Mouse (Mus musculus): ENCODE data around the gene Cntrl. TPM values are rescaled to one million over a fixed set of nuclear protein-coding genes. Genes with fewer than 3 reads are reported as not detected.

Cntrl gene
- polyA plus RNA-seq (2012; rRNA removed): 8.9 and 11.5 TPM in 2 replicates

DNA sequence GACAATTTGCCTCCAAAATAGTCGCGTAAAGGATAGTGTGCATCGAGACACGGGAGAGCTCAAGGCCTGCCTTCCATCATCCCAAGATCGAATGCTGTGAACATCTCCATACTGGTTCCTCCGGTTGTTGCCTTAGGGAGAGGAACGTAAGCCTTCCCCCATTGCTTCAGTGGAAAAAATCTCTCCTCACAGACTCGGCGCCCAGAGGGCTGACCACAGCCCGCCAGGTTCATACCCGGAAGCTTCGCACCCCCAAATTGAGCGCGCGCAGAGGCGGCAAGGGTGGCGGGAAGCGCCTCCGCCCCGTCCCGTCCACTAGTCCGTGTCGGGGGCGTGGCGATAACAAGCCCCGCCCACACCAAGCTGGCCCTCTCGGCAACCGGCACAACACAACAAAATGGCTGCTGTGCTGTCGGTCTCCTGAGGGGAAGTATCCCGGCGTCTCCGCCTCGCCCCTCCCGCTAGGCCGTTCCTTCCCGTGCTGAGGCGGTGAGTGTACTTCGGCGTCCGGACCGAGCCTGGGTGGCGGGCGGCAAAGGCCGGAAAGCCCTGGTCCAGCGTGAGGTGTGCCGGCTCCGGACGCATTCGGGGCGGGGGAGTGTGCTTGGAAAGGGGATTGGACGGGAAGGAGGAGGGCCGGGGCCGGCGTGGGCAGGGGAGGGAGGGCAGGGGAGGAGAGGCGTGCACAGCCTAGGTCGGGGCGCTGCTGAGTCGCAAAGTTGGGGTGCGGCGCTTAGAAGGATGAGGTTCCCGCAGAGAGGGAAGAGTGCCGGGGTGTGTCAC lies at the start of gene Cntrl:
Gene Cntrl, plus strand, starts transcription at position 352 of the 783 bp plus-strand sequence.
- DNase-seq (ENCODE audit: low read depth): no peak

- no peak for DNase-seq (ENCODE audit: low read depth)
These were observed 49.0 kb upstream of the Cntrl start for GRCm38 (mm10) chr2:35060256-35060655.

DNA sequence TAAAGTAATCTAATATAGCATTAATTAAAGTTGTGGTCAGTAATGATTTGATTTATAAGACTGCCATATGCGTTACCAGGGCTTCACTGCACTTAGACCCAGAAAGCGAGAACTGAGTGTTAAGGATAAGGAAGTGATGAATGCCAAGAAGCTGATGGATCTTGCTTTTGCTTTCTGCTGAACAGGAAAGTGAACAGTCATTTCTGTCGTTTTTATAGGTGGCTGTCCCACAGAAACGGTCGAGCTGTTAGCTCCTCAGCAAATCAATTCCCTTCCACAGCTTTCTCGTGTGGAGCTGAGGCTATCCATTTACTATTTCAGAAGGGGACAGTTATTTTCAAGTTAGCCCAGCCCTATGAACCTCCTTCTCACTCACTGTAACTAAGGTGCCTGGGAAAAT lies 48.4 kb upstream of the Cntrl start:
- DNase-seq (ENCODE audit: low read depth): no peak

- no peak for DNase-seq (ENCODE audit: low read depth)
These were observed 48.0 kb upstream of the Cntrl start, which contains the start of gene Hc for GRCm38 (mm10) chr2:35061338-35061737. Gene Hc, minus strand, starts transcription at chr2:35061438.

DNA sequence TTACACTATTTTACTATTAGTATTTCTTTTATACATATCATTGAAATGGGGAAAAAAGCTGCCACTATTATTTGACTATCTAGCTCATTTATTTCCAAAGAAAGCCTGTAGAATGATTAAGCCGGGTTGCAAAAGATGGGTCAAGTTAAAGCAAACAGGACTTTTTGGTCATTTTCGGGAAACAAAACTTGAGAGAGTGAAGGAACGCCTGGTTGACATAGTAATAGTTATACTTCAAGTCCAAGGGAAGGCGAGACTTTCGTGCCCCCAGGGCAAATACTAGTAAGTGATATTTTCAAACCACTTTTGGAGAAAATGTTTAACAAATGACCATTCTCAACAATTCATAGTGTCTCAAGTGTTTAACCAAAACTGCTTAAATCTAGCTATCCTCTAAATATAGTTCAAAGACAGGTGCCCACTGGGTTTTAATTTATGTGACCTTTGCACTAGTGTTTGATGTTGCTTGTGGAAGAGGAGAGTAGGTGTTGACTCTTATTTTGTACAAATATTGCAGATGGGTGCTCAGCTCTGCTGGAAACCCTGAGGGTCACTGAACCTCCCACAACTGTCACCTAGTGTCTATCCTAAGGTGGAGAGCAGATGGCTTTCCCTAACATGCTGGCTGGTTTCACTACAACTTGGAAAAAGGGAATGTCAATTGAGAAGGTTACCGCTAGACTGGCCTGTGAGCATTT lies 45.8 kb upstream of the Cntrl start:
- no peak for DNase-seq (ENCODE audit: low read depth)

- no peak for DNase-seq (ENCODE audit: low read depth)
These were observed 42.7 kb upstream of the Cntrl start for GRCm38 (mm10) chr2:35066525-35067082.

GRCm38 (mm10) chr2:35067117-35067516 lies 42.2 kb upstream of the Cntrl start:
- no peak for DNase-seq (ENCODE audit: low read depth)

- DNase-seq (ENCODE audit: low read depth): no peak
These were observed 40.2 kb upstream of the Cntrl start for GRCm38 (mm10) chr2:35069124-35069523.

GRCm38 (mm10) chr2:35070275-35070674 lies 39.0 kb upstream of the Cntrl start:
- DNase-seq (ENCODE audit: low read depth): no peak

DNA sequence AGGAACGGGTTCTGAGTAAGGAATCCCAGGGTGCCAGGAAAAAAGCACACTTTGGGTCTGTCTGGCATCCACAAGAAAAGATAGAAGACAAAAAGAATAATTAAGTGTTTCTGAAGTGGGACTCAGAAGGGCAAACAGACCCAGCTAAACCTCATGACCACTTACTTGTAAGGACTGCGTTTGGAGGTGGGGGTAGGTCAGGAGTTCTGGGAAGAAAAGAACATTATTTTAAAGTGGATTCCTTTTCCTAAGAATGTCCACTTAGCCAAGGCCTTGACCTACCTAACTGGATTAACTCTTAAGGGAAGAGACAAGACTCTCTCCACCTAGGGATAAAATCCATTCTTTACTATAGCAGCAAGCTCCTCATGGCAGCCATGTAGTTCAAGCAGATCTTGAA lies 36.7 kb upstream of the Cntrl start:
- DNase-seq (ENCODE audit: low read depth): no peak

GRCm38 (mm10) chr2:35074328-35074727 lies 35.0 kb upstream of the Cntrl start:
- DNase-seq (ENCODE audit: low read depth): no peak

DNA sequence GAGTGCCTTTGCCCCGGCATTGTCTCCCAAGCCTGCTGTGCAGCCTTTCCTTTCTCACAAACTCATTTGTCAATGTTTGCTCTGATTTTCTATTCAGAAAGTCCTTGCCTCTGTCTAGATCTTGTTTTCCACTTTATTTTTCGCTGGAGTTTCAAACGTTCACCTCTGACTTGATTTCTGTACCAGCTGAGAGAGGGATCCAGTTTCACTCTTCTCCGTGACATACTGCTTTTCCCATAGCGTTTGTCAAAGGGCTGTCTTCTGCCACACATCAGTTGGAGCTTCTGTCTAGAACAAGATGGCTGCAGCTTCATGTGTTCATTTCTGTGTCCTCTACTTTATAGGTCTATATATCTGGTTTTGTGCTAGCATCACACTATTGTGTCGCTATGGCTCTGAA lies 30.1 kb upstream of the Cntrl start:
- no peak for DNase-seq (ENCODE audit: low read depth)

GRCm38 (mm10) chr2:35087418-35087817 lies 21.9 kb upstream of the Cntrl start:
- DNase-seq (ENCODE audit: low read depth): no peak

DNA sequence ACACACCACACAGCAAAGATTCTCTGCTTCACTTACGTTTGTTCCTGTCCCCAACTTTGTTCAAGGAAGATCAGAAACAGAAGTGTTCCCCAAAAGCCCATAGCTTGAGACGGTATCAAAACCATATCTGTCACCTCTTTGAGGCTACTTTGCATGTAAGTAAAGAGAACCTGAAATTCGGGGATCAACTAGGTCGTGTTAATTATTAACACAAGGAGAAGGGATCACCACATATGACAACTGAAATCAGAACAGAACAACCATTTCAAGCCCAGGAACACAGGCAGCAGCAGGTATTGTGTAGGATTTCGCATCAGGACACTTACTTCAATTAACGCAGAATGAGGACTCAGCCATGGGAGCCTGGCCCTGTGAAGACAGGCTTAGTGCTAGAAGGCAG lies 8.8 kb upstream of the Cntrl start:
- no peak for DNase-seq (ENCODE audit: low read depth)

DNA sequence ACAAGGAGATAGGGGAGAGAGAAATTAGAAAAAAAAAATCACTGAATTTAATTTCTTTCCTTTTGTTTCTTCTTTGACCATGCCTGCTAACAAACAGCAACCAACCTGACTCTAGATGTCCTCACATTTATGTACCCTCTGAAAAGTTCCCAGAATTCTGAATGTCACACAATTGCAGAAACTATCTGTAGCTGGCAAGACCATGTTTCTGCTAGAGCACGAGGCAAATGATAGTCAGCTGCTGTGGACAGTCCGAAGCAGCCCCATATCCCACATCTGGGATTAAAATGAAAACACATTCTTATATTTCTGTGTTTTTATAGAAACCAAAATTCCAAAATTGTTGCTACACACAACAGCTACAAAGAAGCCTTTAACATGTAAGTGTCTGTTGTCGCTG lies 7.8 kb upstream of the Cntrl start, which contains the start of gene AI182371:
Gene AI182371, minus strand, starts transcription at position 101 of the 400 bp plus-strand sequence.
- no peak for DNase-seq (ENCODE audit: low read depth)

DNA sequence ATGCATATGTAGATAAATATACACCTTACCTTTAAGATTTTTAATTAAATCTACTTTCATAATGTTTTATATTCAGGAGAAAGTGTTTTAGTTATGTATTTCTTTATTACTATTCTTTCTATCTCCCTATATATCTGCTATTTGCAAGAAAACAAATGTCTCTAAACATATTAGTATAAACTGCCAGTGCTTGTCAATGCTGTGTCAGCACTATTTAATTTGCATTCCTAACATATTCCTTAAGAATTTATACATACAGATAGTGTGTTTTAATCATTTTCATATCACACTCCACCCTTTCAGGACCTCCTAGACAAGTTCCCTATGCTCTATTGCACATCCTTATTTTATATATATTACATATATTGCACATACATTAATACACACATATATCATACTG lies 6.5 kb upstream of the Cntrl start:
- DNase-seq (ENCODE audit: low read depth): no peak

DNA sequence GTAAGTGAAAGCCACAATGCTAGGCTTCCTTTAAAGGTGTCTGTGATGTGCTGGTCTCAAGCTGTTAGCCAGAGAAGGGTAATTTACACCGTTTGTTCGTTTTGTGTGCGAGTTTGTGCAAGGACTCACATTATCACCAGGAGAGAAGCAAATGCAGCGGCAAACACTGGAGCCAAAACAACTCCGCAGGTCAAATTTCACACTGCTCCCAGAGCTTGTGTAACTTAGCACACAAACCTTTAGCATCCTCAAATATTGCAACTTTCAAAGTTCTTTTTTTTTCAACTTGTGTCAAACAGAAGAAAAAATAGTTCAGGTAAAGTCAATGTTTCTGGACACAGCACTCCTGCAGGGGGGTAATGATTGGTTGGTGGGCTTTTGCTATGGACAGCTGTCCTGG lies 5.7 kb upstream of the Cntrl start:
- DNase-seq (ENCODE audit: low read depth): no peak

- DNase-seq (ENCODE audit: low read depth): no peak
These were observed 4.4 kb upstream of the Cntrl start for GRCm38 (mm10) chr2:35104843-35105242.

DNA sequence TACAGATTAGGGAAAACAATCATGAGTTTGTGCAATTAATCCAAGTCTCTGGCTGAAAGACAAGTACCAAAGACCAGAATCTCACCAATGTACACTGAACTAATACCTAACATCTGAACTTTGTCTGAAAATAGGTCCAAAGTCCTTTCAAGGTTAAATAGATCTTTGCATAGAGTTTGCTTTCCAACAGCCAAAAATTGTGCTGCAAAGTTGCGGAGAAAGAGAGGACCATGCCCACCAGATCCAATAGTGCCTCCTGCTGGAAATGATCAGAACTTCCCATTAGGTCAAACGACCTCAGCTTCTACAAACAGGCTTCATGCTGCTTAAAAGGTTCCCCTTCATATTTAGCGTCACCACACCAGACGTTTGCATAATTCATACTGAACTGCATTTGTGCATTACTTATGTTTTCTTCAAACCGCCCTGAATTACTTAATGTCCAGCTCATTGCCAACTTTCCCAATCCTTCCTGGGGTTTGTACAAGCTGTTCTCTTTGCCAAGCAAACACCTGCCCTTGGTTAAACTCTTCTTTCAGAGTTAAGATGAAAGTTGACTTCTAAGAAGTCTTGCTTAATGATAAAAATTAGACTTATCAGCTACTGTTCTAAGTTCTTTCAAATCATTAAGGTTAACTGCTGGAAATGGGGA lies 1.2 kb upstream of the Cntrl start:
- DNase-seq (ENCODE audit: low read depth): no peak

DNA sequence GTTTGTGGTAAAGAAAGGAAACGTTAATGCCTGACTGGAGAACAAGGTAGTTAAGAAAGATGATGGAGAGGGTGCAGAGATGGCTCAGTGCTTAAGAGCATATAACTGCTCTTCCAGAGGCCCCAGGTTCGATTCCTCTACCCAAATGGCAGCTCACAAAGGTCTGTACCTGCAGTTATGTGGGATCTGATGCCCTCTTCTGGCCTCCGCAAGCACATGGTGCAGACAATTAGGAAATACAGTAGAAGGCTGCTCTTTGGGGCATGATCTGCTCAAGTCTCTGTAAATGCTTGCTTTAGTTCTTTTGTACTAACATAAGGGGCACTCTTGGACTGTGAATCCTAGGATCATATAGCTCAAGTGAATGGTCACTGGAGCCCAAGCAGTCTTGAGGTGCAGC lies 580 bp upstream of the Cntrl start:
- no peak for DNase-seq (ENCODE audit: low read depth)

- no peak for DNase-seq (ENCODE audit: low read depth)
These were observed 622 bp downstream of the Cntrl start for GRCm38 (mm10) chr2:35109924-35110304.

DNA sequence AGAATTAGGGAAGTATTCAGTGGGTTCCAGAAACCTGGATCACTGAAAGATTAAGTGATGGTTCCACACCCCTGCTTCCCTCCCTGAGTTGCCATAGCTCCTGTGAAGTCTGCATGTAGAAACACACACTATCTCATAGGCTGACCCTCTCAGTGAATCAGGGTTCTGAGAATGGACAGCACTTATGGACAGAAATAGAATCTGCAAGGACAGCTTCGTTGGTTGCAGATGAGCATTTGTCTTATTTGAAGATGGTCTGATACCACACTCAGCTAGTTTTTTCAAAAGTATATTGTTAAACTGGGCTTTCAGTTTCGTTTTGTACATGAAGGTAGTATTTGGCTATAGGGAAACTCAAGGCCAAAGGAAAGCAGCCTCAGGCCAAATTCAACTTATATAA lies 1.2 kb downstream of the Cntrl start:
- no peak for DNase-seq (ENCODE audit: low read depth)
